ENCODE assay signal across 8 mouse cellular contexts in the genomic region with DNA sequence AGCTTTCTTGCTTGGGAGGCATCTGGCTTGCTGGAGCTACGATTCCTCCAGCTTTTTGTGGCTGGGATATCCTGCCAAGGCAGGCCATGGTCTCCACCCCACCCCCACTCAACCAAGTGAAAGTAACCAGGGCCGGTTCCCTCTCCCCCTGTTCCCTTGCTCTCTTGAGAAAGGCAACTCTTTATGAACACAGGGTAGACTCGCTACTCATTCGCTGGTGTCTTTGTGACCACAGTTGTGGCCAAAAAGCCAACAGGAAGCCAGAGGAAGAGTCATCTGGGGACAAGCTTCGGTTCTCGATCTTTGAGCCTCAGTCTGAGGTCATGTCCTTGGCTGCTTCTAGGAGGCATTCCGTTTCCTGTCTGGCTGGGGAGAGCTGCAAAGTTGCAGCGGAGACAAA. TPM values are rescaled to one million over a fixed set of nuclear protein-coding genes. Genes with fewer than 3 reads are reported as not detected.
DNase-seq lines count a peak whose midpoint lies in the region; ATAC-seq and TF ChIP-seq lines count a peak whose summit lies in the region.

No protein-coding gene starts in this region.

- intact Hi-C loops in heart, postnatal 10 days (cut with DNase I), result no loop called here

- H3K9ac ChIP-seq in midbrain, embryonic 15.5 days, result no peak overlapping the region
- H3K9ac ChIP-seq in limb, embryonic 14.5 days (ENCODE audit: low read depth, low read length, severe bottlenecking), result no peak overlapping the region

- H3K27me3 ChIP-seq in midbrain, embryonic 10.5 days (ENCODE audit: low read depth, poor library complexity, severe bottlenecking), result no peaks in the 10 kb centered on the region
- H3K27me3 ChIP-seq in midbrain, embryonic 15.5 days (replicated peaks), result no peaks in the 10 kb centered on the region
- no peaks in the 10 kb centered on the region for H3K27me3 ChIP-seq in limb, embryonic 14.5 days (ENCODE audit: control insufficient read depth, insufficient read depth, low read length)

- no peak for ATAC-seq in midbrain, embryonic 15.5 days (replicated peaks)
- ATAC-seq in limb, embryonic 14.5 days (ENCODE audit: low FRiP score, low read depth), result peak; percentile 34; the same call in 1 of the 2 replicates
- peak; percentile 46 for ATAC-seq in neutrophil, adult 5-6 weeks (ENCODE audit: extremely low read depth, insufficient number of reproducible peaks, low FRiP score, poor library complexity, severe bottlenecking)

- H3K36me3 ChIP-seq in midbrain, embryonic 10.5 days, result peaks cover 20% of the 10 kb centered on the region
- H3K36me3 ChIP-seq in midbrain, embryonic 15.5 days (replicated peaks), result no peaks in the 10 kb centered on the region
- H3K36me3 ChIP-seq in limb, embryonic 14.5 days (ENCODE audit: control insufficient read depth, insufficient read depth, low read length), result peaks cover 6% of the 10 kb centered on the region; the same call in 1 of the 2 replicates

- no peak for DNase-seq in midbrain, embryonic 10.5 days (ENCODE audit: low spot score)
- peak; percentile 90 to 91 for DNase-seq in heart, postnatal 10 days
- DNase-seq in limb, embryonic 14.5 days (ENCODE audit: low spot score), result peak; percentile 39
- no peak for DNase-seq in embryo, embryonic 9.5 days (ENCODE audit: extremely low spot score)
- no peak for DNase-seq in frontal cortex, postnatal 14 days (ENCODE audit: low spot score in 2 of 2)

- peaks cover 51% of the 10 kb centered on the region for H3K4me1 ChIP-seq in midbrain, embryonic 10.5 days
- 0 out of 2 replicates have a peak, but pooled peaks cover 3% of the 10 kb centered on the region for H3K4me1 ChIP-seq in midbrain, embryonic 15.5 days
- H3K4me1 ChIP-seq in cortical plate, adult 2 months (ENCODE audit: control insufficient read depth, insufficient read depth, low read length), result no peaks in the 10 kb centered on the region
- H3K4me1 ChIP-seq in limb, embryonic 14.5 days (ENCODE audit: control insufficient read depth, insufficient read depth, low read length), result peaks cover 15% of the 10 kb centered on the region

- H3K9me3 ChIP-seq in midbrain, embryonic 10.5 days (replicated peaks), result no peaks in the 10 kb centered on the region
- H3K9me3 ChIP-seq in midbrain, embryonic 15.5 days, result no peaks in the 10 kb centered on the region
- no peaks in the 10 kb centered on the region for H3K9me3 ChIP-seq in limb, embryonic 14.5 days (ENCODE audit: control insufficient read depth, low read length)

- WGBS in midbrain, embryonic 10.5 days, result 82% methylated on average over 8 of the region's 8 CpGs
- WGBS in midbrain, embryonic 15.5 days, result 77% methylated on average over 8 of the region's 8 CpGs
- WGBS in limb, embryonic 14.5 days, result 36% methylated on average over 8 of the region's 8 CpGs

- no peak overlapping the region for H3K4me3 ChIP-seq in midbrain, embryonic 10.5 days
- no peak overlapping the region for H3K4me3 ChIP-seq in midbrain, embryonic 15.5 days
- H3K4me3 ChIP-seq in cortical plate, adult 2 months (ENCODE audit: insufficient read depth, low read length), result no peak overlapping the region
- no peak overlapping the region for H3K4me3 ChIP-seq in limb, embryonic 14.5 days (replicated peaks; ENCODE audit: low read length)

- no peak for TF ChIP-seq CTCF in cortical plate, adult 2 months (IDR thresholded peaks at IDR 0.05; ENCODE audit: extremely low read depth, insufficient read depth, low read length)

- no peak overlapping the region for H3K4me2 ChIP-seq in midbrain, embryonic 15.5 days
- H3K4me2 ChIP-seq in limb, embryonic 14.5 days (replicated peaks; ENCODE audit: low read depth, low read length, severe bottlenecking), result no peak overlapping the region; the same call in 1 of the 2 replicates

- H3K27ac ChIP-seq in midbrain, embryonic 10.5 days (replicated peaks), result peak overlapping the region; percentile 49; the same call in 1 of the 2 replicates
- H3K27ac ChIP-seq in midbrain, embryonic 15.5 days, result no peak overlapping the region
- H3K27ac ChIP-seq in cortical plate, adult 2 months (ENCODE audit: insufficient read depth, low read length), result 0 out of 2 replicates have a peak overlapping the region, but pooled peaks have one; percentile 61
- peak overlapping the region; percentile 71 for H3K27ac ChIP-seq in limb, embryonic 14.5 days (replicated peaks; ENCODE audit: low read depth, low read length)

- no peak for TF ChIP-seq POLR2A in cortical plate, adult 2 months (IDR thresholded peaks at IDR 0.05; ENCODE audit: extremely low read depth, insufficient read depth, low read length)
- no peak for TF ChIP-seq POLR2A in limb, embryonic 14.5 days (IDR thresholded peaks at IDR 0.05; ENCODE audit: borderline replicate concordance, extremely low read depth, insufficient read depth, insufficient read length)

RNA-seq across cellular contexts. Expression of gene Cuedc1, which starts 34.0 kb away (rescaled TPM):
- polyA plus RNA-seq in midbrain, embryonic 10.5 days (2016; fragmentation: Nextera tagmentation; extraction: Ambion mirVana), result 26.4 and 27.2 TPM in 2 replicates
- polyA plus RNA-seq in midbrain, embryonic 15.5 days (2015; fragmentation: Nextera tagmentation; extraction: Ambion mirVana), result 50.2 and 54.6 TPM in 2 replicates
- polyA plus RNA-seq in cortical plate, adult 2 months (2012; rRNA removed), result 22.3 and 23.9 TPM in 2 replicates
- 10 to 100 TPM; 45.6 to 48.4 TPM for total RNA-seq in heart, postnatal 10 days (2021)
- 40.6 and 44.5 TPM in 2 replicates for polyA plus RNA-seq in limb, embryonic 14.5 days (2012; rRNA removed)
- 20.9 and 25.5 TPM in 2 replicates for polyA plus RNA-seq in limb, embryonic 14.5 days (2014; fragmentation: Nextera tagmentation; extraction: Ambion mirVana)
- 6.3 and 7.1 TPM in 2 replicates for total RNA-seq in neutrophil, adult 5-6 weeks (2017)

Comparison
In these comparisons a context has a peak if more than half of its experiments do, and no peak if none do; other contexts are left out.
1. DNase-seq: peak in heart, postnatal 10 days (2 of 2) and limb, embryonic 14.5 days (single experiment); none in midbrain, embryonic 10.5 days (single experiment), embryo, embryonic 9.5 days (single experiment) and frontal cortex, postnatal 14 days (0 of 2).